Mouse (Mus musculus) bone marrow, adult 2 months (tissue): Measurements from ENCODE around the gene Olfr186.

ENCODE experiments used
- CTCF ChIP-seq: fragments of 200-500 bp; IDR thresholded peaks from 2 replicates; pipeline ENCODE4 v1.5.1; 2011; ENCODE audit warnings: low read length, control low read depth; ENCODE audit not compliant: control insufficient read depth, insufficient read depth
- POLR2A ChIP-seq: fragments of 200-500 bp; IDR thresholded peaks from 2 replicates; pipeline ENCODE4 v1.6.1; 2011; ENCODE audit warnings: low read depth, mild to moderate bottlenecking, control low read depth, low read length, borderline replicate concordance; ENCODE audit not compliant: control insufficient read depth

- TF ChIP-seq CTCF (no peak), POLR2A (no peak)
Measured at GRCm38 (mm10) chr16:59045835-59046234, 15.7 kb upstream of the Olfr186 start.
